Mouse (Mus musculus): Measurements from ENCODE around the gene Serpina1a.
"Not testable (repeated sequence)": the region's sequence is repeated elsewhere in the genome, so short reads cannot be mapped to it uniquely, and the experiment has no call there.

- not testable (repeated sequence) for TF ChIP-seq CTCF (IDR thresholded peaks at IDR 0.05; ENCODE audit: borderline replicate concordance, insufficient read depth, low read depth, low read length); POLR2A (IDR thresholded peaks at IDR 0.05; ENCODE audit: borderline replicate concordance, insufficient read depth, low read length)
These were observed 38.6 kb upstream of the Serpina1a start for GRCm38 (mm10) chr12:103901929-103902328.
